In genomic region chr6:40887394-40887793, GRCm38 (mm10) we compare ENCODE assay signal across 43 mouse cellular contexts. TPM values are rescaled to one million over a fixed set of nuclear protein-coding genes. Genes with fewer than 3 reads are reported as not detected.
"Had no signal": no experiment of that assay in that cellular context is flagged by ENCODE, and none has a peak within 500 bp of the region (broad histone marks: within the 10 kb centered on the region; RNA-seq: fewer than 3 reads in every experiment).

TSS of gene Moxd2 (minus strand) at chr6:40887494.

- H3K4me2 ChIP-seq: heart, embryonic 11.5 days; heart, embryonic 12.5 days; heart, embryonic 13.5 days; heart, embryonic 15.5 days; hindbrain, embryonic 12.5 days; hindbrain, embryonic 13.5 days; hindbrain, embryonic 14.5 days; hindbrain, embryonic 15.5 days; intestine, embryonic 15.5 days; kidney, embryonic 15.5 days had no signal

- H3K27ac ChIP-seq: heart, embryonic 13.5 days; heart, embryonic 15.5 days; hindbrain, embryonic 10.5 days; hindbrain, embryonic 12.5 days; hindbrain, embryonic 13.5 days; hindbrain, embryonic 14.5 days; hindbrain, embryonic 15.5 days; hindbrain, postnatal 0 days; intestine, embryonic 15.5 days; kidney, embryonic 15.5 days; kidney, postnatal 0 days; layer of hippocampus, adult 2 months; left cerebral cortex, adult 2 months had no signal

- H3K27me3 ChIP-seq: heart, embryonic 12.5 days; heart, embryonic 13.5 days; heart, embryonic 15.5 days; hindbrain, embryonic 12.5 days; hindbrain, embryonic 13.5 days; hindbrain, embryonic 15.5 days; intestine, embryonic 15.5 days; kidney, embryonic 15.5 days had no signal

- H3K4me1 ChIP-seq: heart, embryonic 12.5 days; heart, embryonic 13.5 days; heart, embryonic 15.5 days; hindbrain, embryonic 10.5 days; hindbrain, embryonic 12.5 days; hindbrain, embryonic 13.5 days; hindbrain, embryonic 15.5 days; intestine, embryonic 15.5 days; kidney, embryonic 15.5 days had no signal

- ATAC-seq: hindbrain, embryonic 16.5 days; hindbrain, postnatal 0 days; inflammation-experienced regulatory T-cells, adult 6 months; intestine, embryonic 15.5 days; intestine, embryonic 16.5 days; intestine, postnatal 0 days had no signal

- H3K9me3 ChIP-seq: heart, embryonic 12.5 days; heart, embryonic 13.5 days; heart, embryonic 15.5 days; hindbrain, embryonic 10.5 days; hindbrain, embryonic 12.5 days; hindbrain, embryonic 13.5 days; hindbrain, embryonic 15.5 days; intestine, embryonic 15.5 days; kidney, embryonic 15.5 days had no signal

- H3K36me3 ChIP-seq: heart, embryonic 12.5 days; heart, embryonic 13.5 days; heart, embryonic 15.5 days; hindbrain, embryonic 10.5 days; hindbrain, embryonic 12.5 days; hindbrain, embryonic 13.5 days; hindbrain, embryonic 15.5 days; intestine, embryonic 15.5 days; kidney, embryonic 15.5 days had no signal

- H3K9ac ChIP-seq: heart, embryonic 12.5 days; heart, embryonic 13.5 days; heart, embryonic 15.5 days; hindbrain, embryonic 12.5 days; hindbrain, embryonic 13.5 days; hindbrain, embryonic 14.5 days; hindbrain, embryonic 15.5 days; intestine, embryonic 15.5 days; kidney, embryonic 15.5 days had no signal

- DNase-seq: heart, postnatal 10 days; heart, postnatal 14 days; heart, postnatal 36 days; heart, postnatal 4 days; kidney, adult 11 months; kidney, adult 18-20 months; kidney, adult 2 months; kidney, adult 8-10 months; kidney, adult 9 months; kidney, postnatal 10 days; kidney, postnatal 14 days; kidney, postnatal 25 days; kidney, postnatal 36 days; kidney, postnatal 4 days; layer of hippocampus, adult 9-11 months; layer of hippocampus, postnatal 36 days had no signal

- H3K4me3 ChIP-seq: heart, embryonic 12.5 days; heart, embryonic 13.5 days; heart, embryonic 15.5 days; hindbrain, embryonic 10.5 days; hindbrain, embryonic 12.5 days; hindbrain, embryonic 13.5 days; hindbrain, embryonic 15.5 days; intestine, embryonic 15.5 days; kidney, embryonic 15.5 days; layer of hippocampus, adult 2 months; left cerebral cortex, adult 2 months had no signal

RNA-seq across cellular contexts. Expression of gene Moxd2, which starts in this region (rescaled TPM):
- polyA plus RNA-seq: heart, embryonic 11.5 days; heart, embryonic 12.5 days; heart, embryonic 13.5 days; heart, embryonic 14.5 days; heart, embryonic 15.5 days; heart, embryonic 16.5 days; heart, postnatal 0 days; hindbrain, embryonic 10.5 days; hindbrain, embryonic 11.5 days; hindbrain, embryonic 12.5 days; hindbrain, embryonic 13.5 days; hindbrain, embryonic 14.5 days; hindbrain, embryonic 15.5 days; hindbrain, embryonic 16.5 days; hindbrain, postnatal 0 days; intestine, embryonic 14.5 days; intestine, embryonic 15.5 days; intestine, embryonic 16.5 days; intestine, postnatal 0 days; kidney, adult 2 months; kidney, embryonic 14.5 days; kidney, embryonic 15.5 days; kidney, embryonic 16.5 days; kidney, postnatal 0 days; large intestine, adult 2 months had no signal
